Mouse (Mus musculus): ENCODE measurements around the gene Btn2a2. TPM values are rescaled to one million over a fixed set of nuclear protein-coding genes. Genes with fewer than 3 reads are reported as not detected.

Btn2a2 gene
- polyA plus RNA-seq, 1 experiment from 2014 or later: not detected

DNA sequence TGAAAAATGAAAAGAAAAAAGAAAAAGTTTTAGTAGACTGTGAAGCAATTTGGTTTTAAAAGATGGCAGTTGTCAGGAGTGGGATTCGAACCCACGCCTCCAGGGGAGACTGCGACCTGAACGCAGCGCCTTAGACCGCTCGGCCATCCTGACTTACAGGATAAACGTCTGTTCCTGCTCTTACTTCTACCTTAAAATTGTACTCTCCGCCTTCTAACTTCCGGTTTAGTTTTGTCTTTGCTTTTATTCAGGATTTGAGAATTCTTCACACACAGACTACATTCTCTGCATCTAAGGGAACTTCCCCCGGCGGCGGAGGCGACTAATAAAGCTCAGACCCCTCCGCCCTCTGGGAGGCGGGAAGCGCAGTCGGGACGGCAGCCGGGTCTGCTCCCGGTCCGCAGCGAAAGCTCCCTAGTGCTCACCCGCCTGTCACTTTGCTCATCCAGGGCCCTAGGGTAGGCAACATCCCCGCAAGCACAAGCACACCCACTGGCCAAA, 35.2 kb downstream of the Btn2a2 start:
- no peaks in the 10 kb centered on the region for H3K9me3 ChIP-seq
- H3K36me3 ChIP-seq (replicated peaks): no peaks in the 10 kb centered on the region
- ATAC-seq (replicated peaks): peak; percentile 88
- H3K27ac ChIP-seq: peak overlapping the region; percentile 71
- H3K4me1 ChIP-seq: peaks cover 8% of the 10 kb centered on the region
- H3K4me3 ChIP-seq: peak overlapping the region; percentile 72
- under 1% methylated on average over 25 of the region's 25 CpGs for WGBS
- 0 out of 2 replicates have a peak, but pooled peaks cover under 1% of the 10 kb centered on the region for H3K27me3 ChIP-seq (replicated peaks)
- peak overlapping the region; percentile 56 for H3K4me2 ChIP-seq
- peak overlapping the region; percentile 59 for H3K9ac ChIP-seq

- Histone ChIP-seq H3K9me3 (no peaks in the 10 kb centered on the region), H3K27me3 (replicated peaks) (no peaks in the 10 kb centered on the region), H3K36me3 (replicated peaks) (no peaks in the 10 kb centered on the region), H3K4me2 (peak overlapping the region; percentile 71), H3K9ac (peak overlapping the region; percentile 51), H3K4me3 (peak overlapping the region; percentile 53), H3K4me1 (peaks cover 8% of the 10 kb centered on the region), H3K27ac (peak overlapping the region; percentile 62)
- WGBS: under 1% methylated on average over 15 of the region's 15 CpGs
- ATAC-seq (replicated peaks): peak; percentile 49; the same call in 1 of the 2 replicates
Observed at GRCm38 (mm10) chr13:23450398-23450797, 38.3 kb downstream of the Btn2a2 start.

GRCm38 (mm10) chr13:23449235-23450095, 39.2 kb downstream of the Btn2a2 start:
- ATAC-seq (replicated peaks): no peak
- WGBS: under 1% methylated on average over 24 of the region's 24 CpGs
- H3K4me2 ChIP-seq: peak overlapping the region; percentile 71
- no peaks in the 10 kb centered on the region for H3K27me3 ChIP-seq (replicated peaks)
- peaks cover 12% of the 10 kb centered on the region for H3K4me1 ChIP-seq
- H3K36me3 ChIP-seq (replicated peaks): no peaks in the 10 kb centered on the region
- peak overlapping the region; percentile 53 for H3K4me3 ChIP-seq
- peak overlapping the region; percentile 51 for H3K9ac ChIP-seq
- H3K27ac ChIP-seq: 0 out of 2 replicates have a peak overlapping the region, but pooled peaks have one; percentile 27
- H3K9me3 ChIP-seq: no peaks in the 10 kb centered on the region

DNA sequence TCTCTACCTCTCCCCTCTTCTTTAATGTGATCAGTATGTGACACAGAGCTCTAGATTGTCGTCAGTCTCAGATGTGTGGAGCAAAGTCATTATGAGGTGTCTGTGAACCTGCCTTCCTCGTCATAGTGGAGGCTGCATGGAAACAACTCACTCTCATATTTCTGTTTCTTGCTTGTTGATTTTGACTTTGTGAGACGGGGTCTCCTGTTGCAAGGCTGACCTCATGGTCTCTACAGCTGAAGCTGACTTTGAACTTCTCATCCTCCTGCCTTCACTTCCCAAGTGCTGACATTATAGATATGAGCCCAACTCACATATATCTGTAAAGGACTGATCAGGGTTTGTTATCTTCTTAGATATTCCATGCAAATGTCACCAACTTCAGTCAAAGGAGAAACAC, 39.9 kb downstream of the Btn2a2 start:
- H3K27ac ChIP-seq: 0 out of 2 replicates have a peak overlapping the region, but pooled peaks have one; percentile 27
- H3K4me3 ChIP-seq: peak overlapping the region; percentile 53
- WGBS: 57% methylated on average over 3 of the region's 3 CpGs
- H3K9me3 ChIP-seq: no peaks in the 10 kb centered on the region
- peaks cover 18% of the 10 kb centered on the region for H3K4me1 ChIP-seq
- ATAC-seq (replicated peaks): no peak
- H3K27me3 ChIP-seq (replicated peaks): no peaks in the 10 kb centered on the region
- H3K9ac ChIP-seq: 0 out of 2 replicates have a peak overlapping the region, but pooled peaks have one; percentile 51
- no peaks in the 10 kb centered on the region for H3K36me3 ChIP-seq (replicated peaks)
- peak overlapping the region; percentile 71 for H3K4me2 ChIP-seq

DNA sequence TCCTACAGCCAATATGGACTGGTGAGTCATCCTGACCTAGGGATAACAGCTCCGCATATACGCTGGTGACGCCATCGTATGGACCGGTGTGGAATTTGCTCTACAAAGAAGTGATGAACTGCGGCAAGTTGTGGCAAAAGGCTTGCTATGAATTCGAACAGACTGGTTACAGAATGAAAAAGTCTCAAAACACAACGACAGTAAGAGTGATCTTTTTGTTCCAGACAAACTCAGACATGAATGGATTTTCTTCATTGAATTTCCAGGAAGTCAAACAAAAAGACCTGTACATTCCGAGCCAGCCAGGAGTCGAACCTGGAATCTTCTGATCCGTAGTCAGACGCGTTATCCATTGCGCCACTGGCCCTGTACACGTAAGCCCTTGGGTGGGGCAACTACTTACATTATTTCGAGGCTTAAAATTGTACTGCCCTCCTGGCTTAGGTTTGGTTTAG, 42.1 kb downstream of the Btn2a2 start:
- no peaks in the 10 kb centered on the region for H3K9me3 ChIP-seq
- H3K9ac ChIP-seq: peak overlapping the region; percentile 79
- peak overlapping the region; percentile 95 for H3K27ac ChIP-seq
- H3K4me1 ChIP-seq: peaks cover 18% of the 10 kb centered on the region
- no peaks in the 10 kb centered on the region for H3K27me3 ChIP-seq (replicated peaks)
- no peaks in the 10 kb centered on the region for H3K36me3 ChIP-seq (replicated peaks)
- H3K4me2 ChIP-seq: peak overlapping the region; percentile 63
- WGBS: 0% methylated on average over 16 of the region's 16 CpGs
- peak overlapping the region; percentile 57 for H3K4me3 ChIP-seq
- ATAC-seq (replicated peaks): peak; percentile 81

DNA sequence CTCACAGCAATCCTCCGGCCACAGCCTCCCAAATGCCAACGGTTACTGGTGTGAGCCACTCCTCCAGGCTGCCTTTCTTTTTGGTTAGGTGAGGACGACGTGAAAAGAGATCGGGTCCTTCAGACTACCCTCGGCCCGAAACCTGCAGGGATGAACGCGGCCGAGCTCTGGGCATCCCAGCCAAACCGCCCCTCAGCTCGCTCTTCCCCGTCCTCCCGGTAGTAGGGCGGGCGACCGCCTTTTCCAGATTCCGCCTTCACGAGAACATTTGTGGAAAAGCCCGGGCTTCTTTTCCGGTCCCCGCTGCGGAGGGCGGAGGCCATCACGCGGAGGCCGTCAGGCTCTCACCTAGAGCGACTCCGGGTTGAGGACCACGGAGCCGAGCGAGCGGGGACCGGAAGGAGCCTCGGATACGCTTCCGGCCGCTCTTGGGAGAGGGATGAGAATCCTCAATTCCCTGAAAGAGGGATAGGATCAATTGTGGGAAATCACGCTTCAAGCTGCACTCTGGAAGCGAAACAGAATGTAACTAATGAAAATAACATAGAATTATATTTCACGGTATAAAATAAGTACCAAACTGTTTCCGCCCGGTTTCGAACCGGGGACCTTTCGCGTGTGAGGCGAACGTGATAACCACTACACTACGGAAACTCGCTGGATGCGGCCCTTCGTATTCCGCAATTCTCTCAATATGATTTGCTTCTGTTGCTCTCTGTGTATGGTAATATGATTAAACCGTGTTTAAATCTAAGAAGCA, 42.9 kb downstream of the Btn2a2 start:
- under 1% methylated on average over 55 of the region's 55 CpGs for WGBS
- no peaks in the 10 kb centered on the region for H3K36me3 ChIP-seq (replicated peaks)
- peak; percentile 92 for ATAC-seq (replicated peaks)
- peak overlapping the region; percentile 63 for H3K4me2 ChIP-seq
- peaks cover 18% of the 10 kb centered on the region for H3K4me1 ChIP-seq
- peak overlapping the region; percentile 79 for H3K9ac ChIP-seq
- H3K27me3 ChIP-seq (replicated peaks): no peaks in the 10 kb centered on the region
- H3K9me3 ChIP-seq: no peaks in the 10 kb centered on the region
- peak overlapping the region; percentile 57 for H3K4me3 ChIP-seq
- H3K27ac ChIP-seq: peak overlapping the region; percentile 95

GRCm38 (mm10) chr13:23445156-23445555, 43.5 kb downstream of the Btn2a2 start:
- peak overlapping the region; percentile 57 for H3K4me3 ChIP-seq
- peaks cover 18% of the 10 kb centered on the region for H3K4me1 ChIP-seq
- H3K9ac ChIP-seq: peak overlapping the region; percentile 79
- ATAC-seq (replicated peaks): peak; percentile 18
- 3% methylated on average over 10 of the region's 10 CpGs for WGBS
- peak overlapping the region; percentile 63 for H3K4me2 ChIP-seq
- no peaks in the 10 kb centered on the region for H3K36me3 ChIP-seq (replicated peaks)
- H3K27me3 ChIP-seq (replicated peaks): no peaks in the 10 kb centered on the region
- peak overlapping the region; percentile 95 for H3K27ac ChIP-seq
- H3K9me3 ChIP-seq: no peaks in the 10 kb centered on the region

GRCm38 (mm10) chr13:23444451-23444850, 44.2 kb downstream of the Btn2a2 start:
- Histone ChIP-seq H3K4me2 (peak overlapping the region; percentile 63), H3K27ac (peak overlapping the region; percentile 95), H3K36me3 (replicated peaks) (no peaks in the 10 kb centered on the region), H3K27me3 (replicated peaks) (no peaks in the 10 kb centered on the region), H3K9ac (no peak overlapping the region; the same call in 1 of the 2 replicates), H3K9me3 (no peaks in the 10 kb centered on the region), H3K4me1 (peaks cover 18% of the 10 kb centered on the region), H3K4me3 (peak overlapping the region; percentile 57)
- WGBS: 37% methylated on average over 5 of the region's 5 CpGs
- ATAC-seq (replicated peaks): no peak

DNA sequence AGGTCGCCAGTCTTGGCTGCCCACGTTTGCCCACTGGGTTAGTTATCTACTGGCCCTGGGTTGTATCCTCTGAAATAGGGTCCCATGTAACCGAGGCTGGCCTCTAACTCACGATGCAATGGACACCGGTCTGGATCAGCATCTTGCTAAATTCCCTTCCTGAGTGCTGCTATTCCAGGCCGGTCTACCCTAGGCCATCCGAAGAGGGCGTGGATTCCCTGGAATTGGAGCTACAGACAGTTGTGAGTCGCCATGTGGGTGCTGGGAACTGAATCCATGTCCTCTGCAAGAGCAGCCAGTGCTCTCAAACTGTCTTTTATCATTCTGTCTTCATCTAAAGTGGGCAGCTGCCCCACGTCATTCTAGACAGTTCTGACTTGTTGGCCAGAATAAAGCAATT, 48.8 kb downstream of the Btn2a2 start:
- no peak overlapping the region for H3K4me3 ChIP-seq
- H3K4me1 ChIP-seq: peaks cover 18% of the 10 kb centered on the region
- no peak overlapping the region for H3K27ac ChIP-seq
- no peaks in the 10 kb centered on the region for H3K36me3 ChIP-seq (replicated peaks)
- ATAC-seq (replicated peaks): no peak
- H3K9ac ChIP-seq: no peak overlapping the region
- no peaks in the 10 kb centered on the region for H3K9me3 ChIP-seq
- H3K4me2 ChIP-seq: no peak overlapping the region
- no peaks in the 10 kb centered on the region for H3K27me3 ChIP-seq (replicated peaks)
- 60% methylated on average over 10 of the region's 10 CpGs for WGBS

- H3K27ac ChIP-seq: no peak overlapping the region; the same call in 1 of the 2 replicates
- H3K4me1 ChIP-seq: peaks cover 16% of the 10 kb centered on the region
- WGBS: under 1% methylated on average over 7 of the region's 7 CpGs
- ATAC-seq (replicated peaks): peak; percentile 75; the same call in 1 of the 2 replicates
- H3K36me3 ChIP-seq (replicated peaks): no peaks in the 10 kb centered on the region
- H3K9me3 ChIP-seq: no peaks in the 10 kb centered on the region
- peak overlapping the region; percentile 62 for H3K4me2 ChIP-seq
- H3K4me3 ChIP-seq: peak overlapping the region; percentile 52
- 0 out of 2 replicates have a peak overlapping the region, but pooled peaks have one; percentile 52 for H3K9ac ChIP-seq
- no peaks in the 10 kb centered on the region for H3K27me3 ChIP-seq (replicated peaks)
Observed at GRCm38 (mm10) chr13:23438521-23438920, 50.1 kb downstream of the Btn2a2 start.

GRCm38 (mm10) chr13:23437908-23438307, 50.7 kb downstream of the Btn2a2 start:
- no peaks in the 10 kb centered on the region for H3K27me3 ChIP-seq (replicated peaks)
- H3K9me3 ChIP-seq: no peaks in the 10 kb centered on the region
- peak overlapping the region; percentile 62 for H3K27ac ChIP-seq
- no peaks in the 10 kb centered on the region for H3K36me3 ChIP-seq (replicated peaks)
- H3K4me3 ChIP-seq: peak overlapping the region; percentile 52
- H3K9ac ChIP-seq: peak overlapping the region; percentile 52
- whole genome bisulfite sequencing: under 1% methylated on average over 17 of the region's 17 CpGs
- peak overlapping the region; percentile 62 for H3K4me2 ChIP-seq
- H3K4me1 ChIP-seq: peaks cover 20% of the 10 kb centered on the region
- peak; percentile 93 for ATAC-seq (replicated peaks)
